Mouse (Mus musculus) liver, adult 2 months (tissue): ENCODE data around the gene E130308A19Rik.

Experiments used
- CTCF ChIP-seq: fragments of 200-500 bp; IDR thresholded peaks from 2 replicates; pipeline ENCODE4 v1.5.1; 2011; ENCODE audit warnings: low read depth, low read length, control low read depth
- POLR2A ChIP-seq: fragments of 200-500 bp; IDR thresholded peaks from 2 replicates; pipeline ENCODE4 v1.6.1; 2011; ENCODE audit warnings: low read length, control low read depth; ENCODE audit not compliant: insufficient read depth; ENCODE audit errors: extremely low read depth

DNA sequence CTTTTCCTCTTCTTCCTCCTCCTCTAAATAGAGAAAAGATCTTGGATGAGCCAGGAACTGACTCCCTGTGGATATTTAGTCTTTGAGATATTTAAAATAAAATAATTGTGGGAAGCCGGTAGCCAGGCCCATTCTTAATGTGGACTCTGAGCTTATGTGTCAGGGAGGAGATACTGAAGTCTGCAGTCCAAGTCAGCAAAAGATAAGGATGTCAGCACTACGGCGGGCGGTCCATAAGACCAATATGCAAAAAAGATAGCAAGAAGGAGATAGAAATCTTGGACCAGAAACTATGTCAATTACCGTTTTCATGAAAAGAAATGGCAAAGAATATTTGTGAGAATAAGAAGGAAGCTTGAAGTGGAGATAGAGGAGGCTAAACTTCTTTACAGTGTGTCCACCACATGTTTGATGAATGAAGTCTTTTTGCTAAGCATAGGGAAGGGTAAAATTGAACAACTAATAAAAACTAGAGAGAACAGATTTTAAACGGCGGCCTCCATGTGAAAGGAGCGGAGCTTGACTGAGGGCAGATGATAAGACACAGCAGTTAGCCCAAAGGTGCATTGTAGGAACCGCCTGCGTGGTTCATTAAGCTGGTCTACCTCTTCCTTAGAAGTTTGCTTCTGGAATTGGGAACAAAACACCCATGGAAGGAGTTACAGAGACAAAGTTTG, 20.1 kb downstream of the E130308A19Rik start:
- TF ChIP-seq POLR2A (no peak), CTCF (no peak)
